Comparison of ENCODE assay signal across 15 mouse cellular contexts in genomic region chr3:53203656-53204055, GRCm38 (mm10).
DNase-seq lines count a peak whose midpoint lies in the region; ATAC-seq and TF ChIP-seq lines count a peak whose summit lies in the region.
"Had no signal": no experiment of that assay in that cellular context is flagged by ENCODE, and none has a peak within 500 bp of the region (broad histone marks: within the 10 kb centered on the region; RNA-seq: fewer than 3 reads in every experiment).

No protein-coding gene starts in this region.

- H3K4me3 ChIP-seq in gastrocnemius, adult 2 months = no peak overlapping the region
- no peak overlapping the region for H3K4me3 ChIP-seq in hindbrain, embryonic 10.5 days
- no peak overlapping the region for H3K4me3 ChIP-seq in hindbrain, embryonic 16.5 days (ENCODE audit: low read length)
- H3K4me3 ChIP-seq: midbrain, embryonic 13.5 days; neural tube, embryonic 12.5 days had no signal

- H3K36me3 ChIP-seq in hindbrain, embryonic 10.5 days = no peaks in the 10 kb centered on the region
- H3K36me3 ChIP-seq in hindbrain, embryonic 16.5 days (ENCODE audit: control insufficient read depth, insufficient read depth, low read length) = no peaks in the 10 kb centered on the region
- H3K36me3 ChIP-seq: midbrain, embryonic 13.5 days; neural tube, embryonic 12.5 days had no signal

- H3K27ac ChIP-seq in gastrocnemius, adult 2 months = peak overlapping the region; percentile 71
- peak overlapping the region; percentile 85; the same call in 1 of the 2 replicates for H3K27ac ChIP-seq in hindbrain, embryonic 10.5 days
- H3K27ac ChIP-seq in hindbrain, embryonic 16.5 days (ENCODE audit: low read depth, low read length) = no peak overlapping the region
- H3K27ac ChIP-seq: liver, embryonic 14.5 days; midbrain, embryonic 13.5 days; neural tube, embryonic 12.5 days had no signal

- peaks cover 80% of the 10 kb centered on the region for H3K4me1 ChIP-seq in hindbrain, embryonic 10.5 days (replicated peaks)
- peaks cover 27% of the 10 kb centered on the region for H3K4me1 ChIP-seq in hindbrain, embryonic 16.5 days (ENCODE audit: control insufficient read depth, insufficient read depth, low read depth, low read length)

- no peak for TF ChIP-seq CTCF in gastrocnemius, adult 2 months (IDR thresholded peaks at IDR 0.05)

- DNase-seq in gastrocnemius, adult 2 months = peak; percentile 48
- no peak for DNase-seq in gastrocnemius, postnatal 14 days
- DNase-seq in hindbrain, embryonic 10.5 days (ENCODE audit: low spot score) = no peak
- peak; percentile 72 for DNase-seq in cerebellum, adult 11-12 months
- DNase-seq in forelimb bud, embryonic 11.5 days (ENCODE audit: low read depth, low spot score) = peak; percentile 27
- no peak for DNase-seq in right cerebral cortex, adult 2 months (ENCODE audit: low spot score in 2 of 2)
- no peak for DNase-seq in thymus, postnatal 0 days (ENCODE audit: low spot score)
- DNase-seq: adrenal gland, postnatal 36 days; kidney, adult 11 months; lung, postnatal 36 days had no signal

- 67% methylated on average over 5 of the region's 5 CpGs for WGBS in hindbrain, embryonic 10.5 days
- 56% methylated on average over 5 of the region's 5 CpGs for WGBS in hindbrain, embryonic 16.5 days

- no peaks in the 10 kb centered on the region for H3K9me3 ChIP-seq in hindbrain, embryonic 10.5 days
- no peaks in the 10 kb centered on the region for H3K9me3 ChIP-seq in hindbrain, embryonic 16.5 days (ENCODE audit: control insufficient read depth, low read length)
- H3K9me3 ChIP-seq: midbrain, embryonic 13.5 days; neural tube, embryonic 12.5 days had no signal

- H3K27me3 ChIP-seq in hindbrain, embryonic 10.5 days (ENCODE audit: insufficient read depth, poor library complexity, severe bottlenecking) = no peaks in the 10 kb centered on the region
- H3K27me3 ChIP-seq in hindbrain, embryonic 16.5 days (replicated peaks; ENCODE audit: control insufficient read depth, insufficient read depth, low read length) = no peaks in the 10 kb centered on the region
- H3K27me3 ChIP-seq: midbrain, embryonic 13.5 days; neural tube, embryonic 12.5 days had no signal

- intact Hi-C loops in gastrocnemius, adult 2 months (cut with DNase I) = no loop called here
- intact Hi-C loops in gastrocnemius, postnatal 14 days (cut with DNase I; ENCODE audit: low total_unique reads) = no loop called here

- no peak overlapping the region for H3K4me2 ChIP-seq in hindbrain, embryonic 16.5 days (ENCODE audit: low read length)
- H3K4me2 ChIP-seq: midbrain, embryonic 13.5 days; neural tube, embryonic 12.5 days had no signal

- no peak for ATAC-seq in hindbrain, embryonic 16.5 days
- ATAC-seq: forebrain, embryonic 16.5 days; midbrain, embryonic 13.5 days had no signal

- H3K9ac ChIP-seq in hindbrain, embryonic 16.5 days (ENCODE audit: low read depth, low read length) = no peak overlapping the region
- H3K9ac ChIP-seq: liver, embryonic 14.5 days; midbrain, embryonic 13.5 days; neural tube, embryonic 12.5 days had no signal

Comparison
In these comparisons a context has a peak if more than half of its experiments do, and no peak if none do; other contexts are left out.
1. DNase-seq: peak in gastrocnemius, adult 2 months (single experiment), cerebellum, adult 11-12 months (single experiment) and forelimb bud, embryonic 11.5 days (single experiment); none in gastrocnemius, postnatal 14 days (single experiment), hindbrain, embryonic 10.5 days (single experiment), right cerebral cortex, adult 2 months (0 of 2) and thymus, postnatal 0 days (single experiment).